Mouse (Mus musculus) liver, postnatal 0 days (tissue): Measurements from ENCODE around the gene Nrtn. TPM values are rescaled to one million over a fixed set of nuclear protein-coding genes. Genes with fewer than 3 reads are reported as not detected.

Source experiments
- ATAC-seq: fragments of 200-750 bp; cut with Nextera tagmentation; 2 replicates; pipeline ENCODE4 v1.8.0; 2017; ENCODE audit warnings: mild to moderate bottlenecking, moderate library complexity
- DNase-seq: peaks from one replicate; pipeline ENCODE4 v3.0.0-alpha.2; 2016
- H3K27ac ChIP-seq: fragments of 300-500 bp; sonication (generic); 2 replicates; pipeline ENCODE4 v1.5.1; 2014; ENCODE audit warnings: antibody characterized with exemption, moderate library complexity, mild to moderate bottlenecking, low read depth
- H3K27me3 ChIP-seq: fragments of 300-500 bp; sonication (generic); 2 replicates; pipeline ENCODE4 v1.6.1; 2014; ENCODE audit warnings: low read length, control low read depth, mixed read lengths; ENCODE audit not compliant: insufficient read depth
- H3K36me3 ChIP-seq: fragments of 300-500 bp; sonication (generic); replicated peaks from 2 replicates; pipeline ENCODE4 v1.6.1; 2014; ENCODE audit warnings: mild to moderate bottlenecking, control low read depth, low read length, moderate library complexity, mixed read lengths; ENCODE audit not compliant: insufficient read depth
- H3K4me1 ChIP-seq: fragments of 300-500 bp; sonication (generic); 2 replicates; pipeline ENCODE4 v1.6.1; 2014; ENCODE audit warnings: antibody characterized with exemption, mild to moderate bottlenecking, control low read depth; ENCODE audit not compliant: insufficient read depth
- H3K4me2 ChIP-seq: fragments of 300-500 bp; sonication (generic); 2 replicates; pipeline ENCODE4 v1.6.1; 2014; ENCODE audit warnings: low read depth, mild to moderate bottlenecking, low read length, moderate library complexity, mixed read lengths
- H3K4me3 ChIP-seq: fragments of 300-500 bp; sonication (generic); 2 replicates; pipeline ENCODE4 v1.5.1; 2014; ENCODE audit warnings: low read depth, low read length
- H3K9ac ChIP-seq: fragments of 300-500 bp; sonication (generic); replicated peaks from 2 replicates; pipeline ENCODE4 v1.6.1; 2014; ENCODE audit warnings: mild to moderate bottlenecking, moderate library complexity
- H3K9me3 ChIP-seq: fragments of 300-500 bp; sonication (generic); 2 replicates; pipeline ENCODE4 v1.6.1; 2016; ENCODE audit warnings: mild to moderate bottlenecking, control low read depth, low read length, mixed read lengths
- CTCF ChIP-seq: sonication (generic); IDR thresholded peaks from 2 replicates; pipeline ENCODE4 v1.5.1; 2016; ENCODE audit warnings: antibody characterized with exemption, low read depth
- EP300 ChIP-seq: IDR thresholded peaks from 2 replicates; pipeline ENCODE4 v1.6.1; 2016; ENCODE audit warnings: antibody characterized with exemption, low read depth, mild to moderate bottlenecking
- WGBS: fragments of 180-500 bp; shearing (Covaris S2); extraction: QIAGEN DNeasy Blood & Tissue Kit; methylation state at CpG from one replicate; pipeline ENCODE4 v1.1.7; 2014; ENCODE audit not compliant: insufficient replicate concordance; 5-methylcytosine and 5-hydroxymethylcytosine counted together
- polyA plus RNA-seq: library from polyadenylated mRNA; unstranded; fragments of >200 nt; fragmentation: Nextera tagmentation; extraction: Ambion mirVana; gene quantifications from 2 replicates; pipeline ENCODE4 v1.2.1, GENCODE M21; 2015

The Nrtn gene
- polyA plus RNA-seq, 1 experiment from 2014 or later, result 1.2 TPM

DNA sequence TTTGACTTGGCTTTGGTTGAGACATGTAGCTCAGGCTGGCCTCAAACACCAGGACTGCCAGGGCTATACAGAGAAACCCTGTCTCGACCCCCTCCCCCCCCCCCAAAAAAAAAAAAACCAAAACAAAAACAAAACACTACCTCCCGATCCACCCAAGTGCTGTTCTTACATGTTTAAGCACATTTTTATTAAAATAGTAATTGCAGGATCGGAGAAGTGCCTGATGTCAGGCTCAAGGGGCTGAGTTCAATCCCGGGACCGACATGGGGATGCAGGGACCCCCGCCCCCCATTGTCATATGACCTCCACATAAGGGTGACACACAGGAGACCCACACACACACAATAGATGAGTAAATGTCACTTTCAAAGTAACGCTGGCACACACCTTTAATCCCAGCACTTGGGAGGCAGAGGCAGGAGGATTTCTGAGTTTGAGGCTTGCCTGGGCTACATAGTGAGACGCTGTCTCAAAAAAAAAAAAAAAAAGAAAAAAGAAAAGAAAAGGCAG lies 6.5 kb upstream of the Nrtn start:
- peak overlapping the region; percentile 92 for H3K27ac ChIP-seq
- peaks cover 34% of the 10 kb centered on the region for H3K4me1 ChIP-seq
- peak overlapping the region; percentile 92 for H3K4me2 ChIP-seq
- ATAC-seq (no peak), DNase-seq (no peak)
- H3K36me3 ChIP-seq, result peaks cover 15% of the 10 kb centered on the region
- no peak overlapping the region; the same call in 1 of the 2 replicates for H3K9ac ChIP-seq
- H3K9me3 ChIP-seq, result no peaks in the 10 kb centered on the region
- H3K4me3 ChIP-seq, result peak overlapping the region; percentile 72
- WGBS, result 63% methylated on average over 8 of the region's 8 CpGs
- TF ChIP-seq CTCF (no peak), EP300 (no peak)
- H3K27me3 ChIP-seq, result no peaks in the 10 kb centered on the region

DNA sequence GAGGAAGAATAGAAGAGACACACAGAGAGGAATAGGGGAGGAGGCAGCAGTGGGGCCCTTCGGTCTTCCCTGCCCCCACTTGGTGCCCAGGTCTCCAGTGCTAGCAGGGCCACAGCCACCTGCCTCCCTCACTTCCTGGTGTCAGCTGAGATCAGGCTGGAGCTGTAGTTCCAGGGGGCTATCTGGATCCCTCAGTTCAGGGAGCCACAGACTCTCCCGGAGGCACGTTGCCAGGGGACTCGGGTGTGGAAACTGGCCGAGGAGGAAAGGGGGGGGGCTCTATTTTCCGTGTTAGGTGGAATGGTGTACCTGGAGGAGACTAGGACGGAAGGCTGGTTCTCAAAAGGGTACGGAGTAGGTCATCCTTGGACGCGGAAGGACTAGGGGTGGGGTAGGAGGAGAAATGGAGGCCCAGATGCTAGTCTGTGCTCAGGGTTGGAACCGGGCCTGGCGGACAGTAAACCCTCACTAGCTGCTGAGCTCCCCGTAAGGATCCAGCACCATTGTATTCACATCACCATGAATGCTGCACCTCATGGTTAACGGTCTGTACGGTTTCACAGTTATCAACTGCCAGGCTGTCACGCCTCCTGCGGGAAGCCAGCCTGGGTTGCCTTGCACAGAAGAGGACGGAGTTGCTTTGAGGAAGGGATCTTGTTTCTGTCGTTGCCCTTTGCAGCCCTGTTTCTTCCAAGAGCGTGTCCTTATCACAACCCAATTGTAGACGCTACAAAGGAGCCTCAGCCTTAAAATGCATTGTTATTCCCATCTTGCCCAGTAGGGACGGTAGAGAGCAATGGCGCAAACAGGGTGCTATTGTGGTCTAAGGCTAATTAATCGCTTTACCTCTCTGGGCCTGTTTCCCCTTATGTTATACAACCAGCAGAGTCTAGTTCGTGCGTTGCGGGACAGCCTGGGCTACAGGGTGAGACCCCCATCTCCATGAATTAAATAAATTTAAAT lies 5.7 kb upstream of the Nrtn start:
- H3K4me3 ChIP-seq, result no peak overlapping the region
- no peak for ATAC-seq
- WGBS, result 36% methylated on average over 27 of the region's 27 CpGs
- no peaks in the 10 kb centered on the region for H3K27me3 ChIP-seq
- H3K36me3 ChIP-seq, result peaks cover 8% of the 10 kb centered on the region; the same call in 1 of the 2 replicates
- peak overlapping the region; percentile 12; the same call in 1 of the 2 replicates for H3K9ac ChIP-seq
- H3K9me3 ChIP-seq, result no peaks in the 10 kb centered on the region
- H3K4me1 ChIP-seq, result peaks cover 39% of the 10 kb centered on the region
- peak overlapping the region; percentile 92 for H3K4me2 ChIP-seq
- no peak for TF ChIP-seq EP300
- TF ChIP-seq CTCF, result peak; percentile 100
- DNase-seq, result peak; percentile 71
- peak overlapping the region; percentile 55 for H3K27ac ChIP-seq

DNA sequence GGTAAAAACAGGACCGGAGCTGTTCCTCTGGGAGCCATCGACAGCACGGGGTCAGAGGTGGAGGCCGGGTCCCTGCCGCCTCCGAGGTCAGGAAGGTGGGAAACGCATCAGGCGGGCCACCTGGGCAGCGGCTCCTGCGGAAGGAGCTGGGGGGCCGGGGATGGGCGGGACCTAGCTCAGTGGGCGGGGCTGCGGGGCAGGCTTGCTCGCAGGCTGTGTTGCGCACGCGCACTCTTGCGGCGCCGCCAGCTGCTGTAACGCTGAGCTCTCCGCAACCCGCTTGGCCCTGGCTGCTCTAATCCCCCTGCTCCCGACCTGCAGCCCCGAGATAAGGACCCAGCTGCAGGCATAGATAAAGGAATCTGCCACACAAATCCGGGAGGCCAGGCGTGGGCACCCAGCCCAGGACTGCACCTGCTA lies 4.7 kb upstream of the Nrtn start:
- Histone ChIP-seq H3K9me3 (no peaks in the 10 kb centered on the region), H3K9ac (peak overlapping the region; percentile 69), H3K4me1 (peaks cover 49% of the 10 kb centered on the region), H3K27ac (peak overlapping the region; percentile 55), H3K27me3 (peaks cover 10% of the 10 kb centered on the region), H3K4me2 (peak overlapping the region; percentile 92), H3K4me3 (peak overlapping the region; percentile 55), H3K36me3 (0 out of 2 replicates have a peak, but pooled peaks cover under 1% of the 10 kb centered on the region)
- peak; percentile 95 for TF ChIP-seq EP300
- TF ChIP-seq CTCF, result no peak
- ATAC-seq (peak; percentile 43), DNase-seq (peak; percentile 95)
- WGBS, result 1% methylated on average over 25 of the region's 28 CpGs

DNA sequence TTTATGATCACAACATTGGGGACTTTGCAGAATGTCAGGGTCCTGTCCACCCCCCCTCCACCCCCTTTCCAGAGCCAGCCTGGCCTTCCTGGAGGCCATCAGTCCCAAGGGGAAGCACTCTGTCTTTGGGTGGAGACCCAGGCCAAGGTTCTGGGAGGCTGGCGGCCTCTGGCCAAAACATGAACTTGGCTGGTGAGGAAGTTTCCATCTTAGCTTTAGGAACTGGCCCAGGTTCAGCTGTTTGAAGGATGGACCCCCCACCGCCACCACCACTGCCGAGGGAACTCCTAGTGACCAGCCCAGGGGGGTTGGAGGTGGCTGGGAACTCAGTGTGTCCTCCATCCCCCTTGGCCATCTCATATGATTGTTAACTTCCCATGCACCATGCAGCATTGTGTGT lies 3.7 kb upstream of the Nrtn start:
- H3K27me3 ChIP-seq, result peaks cover 20% of the 10 kb centered on the region
- DNase-seq (no peak), ATAC-seq (no peak)
- no peak for TF ChIP-seq CTCF
- no peak for TF ChIP-seq EP300
- 66% methylated on average over 3 of the region's 3 CpGs for WGBS
- H3K27ac ChIP-seq, result no peak overlapping the region
- H3K9me3 ChIP-seq, result no peaks in the 10 kb centered on the region
- H3K4me1 ChIP-seq, result peaks cover 52% of the 10 kb centered on the region
- H3K4me3 ChIP-seq, result no peak overlapping the region
- no peaks in the 10 kb centered on the region for H3K36me3 ChIP-seq
- H3K9ac ChIP-seq, result no peak overlapping the region
- H3K4me2 ChIP-seq, result 0 out of 2 replicates have a peak overlapping the region, but pooled peaks have one; percentile 92

DNA sequence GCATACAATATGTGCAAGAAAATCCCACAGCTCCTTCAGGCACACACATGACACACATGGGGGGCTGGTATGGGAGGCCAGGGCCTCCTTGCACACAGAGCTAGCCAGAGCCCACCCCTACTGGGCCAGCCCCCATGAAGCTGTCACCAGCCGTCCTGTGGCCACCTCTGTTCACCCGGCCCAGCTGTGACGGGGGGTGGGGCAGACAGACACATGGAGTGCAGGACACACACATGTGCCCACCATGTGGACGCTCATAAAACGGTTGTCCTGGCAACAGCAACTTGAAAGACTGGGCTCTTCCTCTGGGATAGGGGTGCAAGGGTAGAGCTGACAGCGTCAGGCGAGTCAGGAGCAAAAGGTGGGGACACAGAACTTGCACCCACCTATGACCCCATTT lies 1.9 kb upstream of the Nrtn start:
- ATAC-seq, result no peak
- Histone ChIP-seq H3K27ac (no peak overlapping the region), H3K9ac (no peak overlapping the region), H3K36me3 (no peaks in the 10 kb centered on the region), H3K4me3 (no peak overlapping the region), H3K27me3 (peaks cover 37% of the 10 kb centered on the region), H3K4me2 (no peak overlapping the region), H3K4me1 (peaks cover 48% of the 10 kb centered on the region), H3K9me3 (no peaks in the 10 kb centered on the region)
- TF ChIP-seq EP300 (no peak), CTCF (no peak)
- 71% methylated on average over 7 of the region's 7 CpGs for WGBS
- DNase-seq, result no peak

DNA sequence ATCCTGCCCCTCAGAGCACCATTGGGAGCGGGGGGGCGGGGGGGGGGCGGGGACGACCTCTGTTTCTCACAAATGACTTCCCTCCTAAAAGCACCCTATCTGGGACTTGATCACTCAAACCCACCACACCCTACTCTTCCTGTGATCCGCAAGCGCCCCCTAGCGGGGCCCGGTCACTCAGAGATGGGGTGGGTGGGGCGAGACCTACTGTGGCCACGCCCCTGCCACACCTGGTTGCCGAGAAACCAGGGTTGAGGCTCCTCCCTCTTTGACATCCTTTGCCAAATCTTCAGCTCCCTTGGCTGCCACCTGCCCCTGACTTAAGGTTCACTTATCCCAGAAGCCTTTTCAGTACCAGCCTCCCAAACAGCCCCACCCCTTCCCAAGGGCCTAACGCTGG lies 802 bp upstream of the Nrtn start:
- peaks cover 48% of the 10 kb centered on the region for H3K27me3 ChIP-seq
- no peaks in the 10 kb centered on the region for H3K36me3 ChIP-seq
- H3K4me2 ChIP-seq, result peak overlapping the region; percentile 92
- no peak overlapping the region for H3K9ac ChIP-seq
- peaks cover 42% of the 10 kb centered on the region for H3K4me1 ChIP-seq
- DNase-seq (peak; percentile 88), ATAC-seq (peak; percentile 37)
- 11% methylated on average over 12 of the region's 12 CpGs for WGBS
- no peaks in the 10 kb centered on the region for H3K9me3 ChIP-seq
- 0 out of 2 replicates have a peak overlapping the region, but pooled peaks have one; percentile 11 for H3K27ac ChIP-seq
- no peak overlapping the region for H3K4me3 ChIP-seq
- TF ChIP-seq CTCF, result peak; percentile 71
- no peak for TF ChIP-seq EP300
